Mouse (Mus musculus) adrenal gland, postnatal 0 days (tissue): ENCODE data around the gene Spata6. TPM values are rescaled to one million over a fixed set of nuclear protein-coding genes. Genes with fewer than 3 reads are reported as not detected.

ENCODE experiments used
- polyA plus RNA-seq: library from polyadenylated mRNA; unstranded; fragments of >200 nt; fragmentation: Nextera tagmentation; extraction: Ambion mirVana; gene quantifications from 2 replicates; pipeline ENCODE4 v1.2.1, GENCODE M21; 2015

The Spata6 gene
- polyA plus RNA-seq, result 19.1 and 19.7 TPM in 2 replicates

DNA sequence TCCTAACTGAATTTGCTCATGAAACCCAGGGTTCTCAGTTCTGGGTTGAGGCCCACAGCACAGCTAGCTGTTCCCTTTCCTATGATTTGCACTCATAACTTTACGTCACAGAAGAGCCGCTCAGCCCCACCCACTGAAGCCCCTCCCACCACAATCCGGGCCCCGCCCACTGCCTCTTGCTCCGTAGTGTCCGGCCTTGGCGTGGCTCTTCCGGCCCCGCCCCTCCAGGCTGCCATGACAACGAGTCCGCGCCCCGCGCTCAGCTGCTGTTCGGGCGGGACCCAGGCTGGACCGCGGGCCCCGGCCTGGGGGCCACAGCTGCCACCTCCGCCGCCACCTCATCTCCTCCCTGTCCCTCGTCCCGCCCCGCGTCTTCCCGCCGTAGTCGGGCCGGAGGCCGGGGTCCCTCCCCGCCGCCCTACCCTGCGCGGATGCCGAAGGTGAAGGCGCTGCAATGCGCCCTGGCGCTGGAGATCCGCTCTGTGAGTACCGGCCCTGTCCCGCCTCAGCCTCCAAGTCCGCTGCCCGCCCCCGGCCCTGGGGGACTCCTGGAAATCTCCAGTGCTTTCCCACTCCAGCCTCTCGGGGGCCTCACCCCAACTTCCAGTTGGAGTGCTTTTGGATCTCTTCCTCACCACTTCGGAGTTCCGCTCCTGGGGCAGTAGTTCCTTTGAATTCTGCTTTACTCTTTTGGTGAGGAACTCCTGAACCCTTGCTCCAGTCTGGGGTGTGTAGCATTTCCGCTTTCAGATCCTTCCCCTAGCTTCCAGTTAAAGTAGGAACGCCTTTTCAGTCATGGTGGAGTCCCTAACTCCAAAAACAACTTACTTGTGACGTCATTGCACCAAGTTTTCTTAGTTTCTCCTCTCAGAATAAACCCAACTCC, at the start of gene Spata6:
Gene Spata6 (plus strand): TSS at position 209 of the 886 bp plus-strand sequence.

Other genes starting within 250 kb of the Spata6 start
- not detected in 2 replicates for gene Slc5a9, start 182.9 kb downstream of the Spata6 start, polyA plus RNA-seq
- not detected in 2 replicates for gene Skint8, start 199.4 kb downstream of the Spata6 start, polyA plus RNA-seq